ENCODE assay signal across 13 mouse cellular contexts in genomic region chr4:115881183-115881582, GRCm38 (mm10). TPM values are rescaled to one million over a fixed set of nuclear protein-coding genes. Genes with fewer than 3 reads are reported as not detected.
DNase-seq lines count a peak whose midpoint lies in the region; ATAC-seq and TF ChIP-seq lines count a peak whose summit lies in the region.
"Had no signal": no experiment of that assay in that cellular context is flagged by ENCODE, and none has a peak within 500 bp of the region (broad histone marks: within the 10 kb centered on the region; RNA-seq: fewer than 3 reads in every experiment).

No protein-coding gene starts in this region.

- no peak overlapping the region for H3K9ac ChIP-seq in forebrain, embryonic 12.5 days
- no peak overlapping the region for H3K9ac ChIP-seq in midbrain, embryonic 16.5 days (ENCODE audit: low read depth, low read length)
- H3K9ac ChIP-seq: heart, embryonic 12.5 days; limb, embryonic 15.5 days had no signal

- peaks cover 56% of the 10 kb centered on the region for H3K4me1 ChIP-seq in forebrain, embryonic 12.5 days
- H3K4me1 ChIP-seq in midbrain, embryonic 16.5 days (ENCODE audit: control insufficient read depth, insufficient read depth, low read length) = peaks cover 40% of the 10 kb centered on the region

- no peak for TF ChIP-seq CTCF in layer of hippocampus, adult 2 months (conservative IDR thresholded peaks at IDR 0.05)

- peaks cover 11% of the 10 kb centered on the region; the same call in 1 of the 2 replicates for H3K27me3 ChIP-seq in forebrain, embryonic 12.5 days
- H3K27me3 ChIP-seq in midbrain, embryonic 16.5 days (ENCODE audit: control insufficient read depth, insufficient read depth, low read depth, low read length) = no peaks in the 10 kb centered on the region

- 0 out of 2 replicates have a peak overlapping the region, but pooled peaks have one; percentile 5 for H3K4me2 ChIP-seq in forebrain, embryonic 12.5 days
- peak overlapping the region; percentile 13; the same call in 1 of the 2 replicates for H3K4me2 ChIP-seq in midbrain, embryonic 16.5 days (ENCODE audit: low read length)
- H3K4me2 ChIP-seq: heart, embryonic 12.5 days; limb, embryonic 15.5 days had no signal

- H3K27ac ChIP-seq in forebrain, embryonic 12.5 days = peak overlapping the region; percentile 62
- no peak overlapping the region for H3K27ac ChIP-seq in layer of hippocampus, adult 2 months
- H3K27ac ChIP-seq in midbrain, embryonic 16.5 days (ENCODE audit: low read length) = peak overlapping the region; percentile 58
- H3K27ac ChIP-seq: limb, embryonic 15.5 days; macrophage had no signal

- no peak overlapping the region for H3K4me3 ChIP-seq in forebrain, embryonic 12.5 days (replicated peaks)
- no peak overlapping the region for H3K4me3 ChIP-seq in layer of hippocampus, adult 2 months
- H3K4me3 ChIP-seq in midbrain, embryonic 16.5 days (ENCODE audit: low read depth, low read length) = no peak overlapping the region
- H3K4me3 ChIP-seq: heart, embryonic 12.5 days; limb, embryonic 15.5 days had no signal

- peak; percentile 66 for ATAC-seq in forebrain, embryonic 12.5 days (ENCODE audit: low FRiP score)
- ATAC-seq in midbrain, embryonic 16.5 days = peak; percentile 71

- peak; percentile 60 for DNase-seq in brain, embryonic 18.5 days (ENCODE audit: low read depth, low spot score)
- peak; percentile 36 to 55 for DNase-seq in layer of hippocampus, adult 2 months (ENCODE audit: low spot score in 2 of 2)
- no peak for DNase-seq in urinary bladder, postnatal 36 days (ENCODE audit: low spot score in 2 of 2)
- DNase-seq in lung, postnatal 10 days = no peak
- no peak for DNase-seq in thymus, postnatal 25 days
- DNase-seq: cerebellum, adult 8-10 months; kidney, adult 11 months; thymus, adult 2 months had no signal

- H3K36me3 ChIP-seq in forebrain, embryonic 12.5 days (replicated peaks) = 0 out of 2 replicates have a peak, but pooled peaks cover 3% of the 10 kb centered on the region
- no peaks in the 10 kb centered on the region; the same call in 1 of the 2 replicates for H3K36me3 ChIP-seq in midbrain, embryonic 16.5 days (ENCODE audit: control insufficient read depth, insufficient read depth, low read length)

- WGBS in forebrain, embryonic 12.5 days = 6% methylated on average over 1 of the region's 1 CpGs
- 5% methylated on average over 1 of the region's 1 CpGs for WGBS in midbrain, embryonic 16.5 days

- no peaks in the 10 kb centered on the region for H3K9me3 ChIP-seq in forebrain, embryonic 12.5 days
- H3K9me3 ChIP-seq in midbrain, embryonic 16.5 days (replicated peaks; ENCODE audit: control insufficient read depth, low read length, poor library complexity, severe bottlenecking) = no peaks in the 10 kb centered on the region
- H3K9me3 ChIP-seq: heart, embryonic 12.5 days; limb, embryonic 15.5 days had no signal

RNA-seq across cellular contexts. Expression of gene Kncn, which starts 3.0 kb away (rescaled TPM):
- not detected in 2 replicates for polyA plus RNA-seq in forebrain, embryonic 12.5 days (2016; fragmentation: Nextera tagmentation; extraction: Ambion mirVana)
- under 1 TPM; 0.41 to 0.42 TPM for total RNA-seq in layer of hippocampus, adult 2 months (2021)
- polyA plus RNA-seq in midbrain, embryonic 16.5 days (2015; fragmentation: Nextera tagmentation; extraction: Ambion mirVana) = 0.18 TPM in 1 of 2 replicates, not detected in the other
- polyA plus RNA-seq: heart, embryonic 12.5 days; limb, embryonic 15.5 days; macrophage had no signal

RNA-seq across cellular contexts. Expression of gene 6430628N08Rik, which starts 9.3 kb away (rescaled TPM):
- not detected in 2 replicates for polyA plus RNA-seq in forebrain, embryonic 12.5 days (2016; fragmentation: Nextera tagmentation; extraction: Ambion mirVana)
- not detected for total RNA-seq in layer of hippocampus, adult 2 months (2021)
- polyA plus RNA-seq in midbrain, embryonic 16.5 days (2015; fragmentation: Nextera tagmentation; extraction: Ambion mirVana) = 0.48 and 0.55 TPM in 2 replicates
- polyA plus RNA-seq: heart, embryonic 12.5 days; limb, embryonic 15.5 days; macrophage; thymus, adult 2 months had no signal

RNA-seq across cellular contexts. Expression of gene Mknk1, which starts 42.2 kb away (rescaled TPM):
- 25.9 and 27.2 TPM in 2 replicates for polyA plus RNA-seq in forebrain, embryonic 12.5 days (2016; fragmentation: Nextera tagmentation; extraction: Ambion mirVana)
- 10 to 100 TPM; 49.5 to 55.6 TPM for total RNA-seq in layer of hippocampus, adult 2 months (2021)
- 22.3 and 24.5 TPM in 2 replicates for polyA plus RNA-seq in midbrain, embryonic 16.5 days (2015; fragmentation: Nextera tagmentation; extraction: Ambion mirVana)

RNA-seq across cellular contexts. Expression of gene Mob3c, which starts 53.3 kb away (rescaled TPM):
- 4.2 and 4.6 TPM in 2 replicates for polyA plus RNA-seq in forebrain, embryonic 12.5 days (2016; fragmentation: Nextera tagmentation; extraction: Ambion mirVana)
- total RNA-seq in layer of hippocampus, adult 2 months (2021) = 1 to 10 TPM; 4.8 to 5.0 TPM
- 5.0 and 6.2 TPM in 2 replicates for polyA plus RNA-seq in midbrain, embryonic 16.5 days (2015; fragmentation: Nextera tagmentation; extraction: Ambion mirVana)

RNA-seq across cellular contexts. Expression of gene Dmbx1, which starts 58.5 kb away (rescaled TPM):
- 0.51 and 0.87 TPM in 2 replicates for polyA plus RNA-seq in forebrain, embryonic 12.5 days (2016; fragmentation: Nextera tagmentation; extraction: Ambion mirVana)
- total RNA-seq in layer of hippocampus, adult 2 months (2021) = not detected
- 6.1 and 12.0 TPM in 2 replicates for polyA plus RNA-seq in midbrain, embryonic 16.5 days (2015; fragmentation: Nextera tagmentation; extraction: Ambion mirVana)
- polyA plus RNA-seq: heart, embryonic 12.5 days; macrophage had no signal

Comparison
In these comparisons a context has a peak if more than half of its experiments do, and no peak if none do; other contexts are left out.
1. DNase-seq: peak in brain, embryonic 18.5 days (single experiment) and layer of hippocampus, adult 2 months (2 of 2); none in urinary bladder, postnatal 36 days (0 of 2), lung, postnatal 10 days (single experiment) and thymus, postnatal 25 days (single experiment).